Mouse (Mus musculus) myocyte (in vitro differentiated cells): Measurements from ENCODE around the gene Pcgf3. TPM values are rescaled to one million over a fixed set of nuclear protein-coding genes. Genes with fewer than 3 reads are reported as not detected.
A peak's percentile ranks its signal among the peaks of the same experiment; 100 is the strongest.

Experiments
- H3K27me3 ChIP-seq: one replicate; pipeline ENCODE4 v1.6.1; 2011; ENCODE audit not compliant: control insufficient read depth, insufficient read depth, insufficient read length
- H3K36me3 ChIP-seq: one replicate; pipeline ENCODE4 v1.6.1; 2011; ENCODE audit not compliant: control insufficient read depth, insufficient read depth
- H3K4me2 ChIP-seq: one replicate; pipeline ENCODE4 v1.6.1; 2011; ENCODE audit warnings: low read depth, control low read depth
- H3K4me3 ChIP-seq: one replicate; pipeline ENCODE4 v1.5.1; 2011; ENCODE audit warnings: mild to moderate bottlenecking, control low read depth, moderate library complexity
- H3K79me2 ChIP-seq: one replicate; pipeline ENCODE4 v1.6.1; 2011; ENCODE audit not compliant: control insufficient read depth, insufficient read depth
- H3ac ChIP-seq: one replicate; pipeline ENCODE4 v1.6.1; 2011; ENCODE audit not compliant: control insufficient read depth, insufficient read length
- CEBPB ChIP-seq: IDR thresholded peaks from 2 replicates; pipeline ENCODE4 v1.6.1; 2011; ENCODE audit warnings: mild to moderate bottlenecking, moderate library complexity; ENCODE audit not compliant: poor library complexity, insufficient read depth, severe bottlenecking
- E2F4 ChIP-seq: IDR thresholded peaks from one replicate; pipeline ENCODE4 v1.6.1; 2011; ENCODE audit warnings: mild to moderate bottlenecking, control low read depth, moderate library complexity; ENCODE audit not compliant: insufficient read depth
- MAX ChIP-seq: IDR thresholded peaks from one replicate; pipeline ENCODE4 v1.6.1; 2011; ENCODE audit warnings: low read depth, mild to moderate bottlenecking, control low read depth
- MYOD1 ChIP-seq, 3 experiments: IDR thresholded peaks; one replicate each; pipeline ENCODE4 v1.6.1; 2011; ENCODE audit warnings: control low read depth in 2 of 3, low read depth in 2 of 3, mild to moderate bottlenecking in 2 of 3, moderate library complexity in 1 of 3; ENCODE audit not compliant: insufficient read length in 2 of 3, control insufficient read depth in 1 of 3
- MYOG ChIP-seq, 3 experiments: IDR thresholded peaks; one replicate each; pipeline ENCODE4 v1.6.1; 2011; ENCODE audit warnings: control low read depth in 2 of 3, low read depth in 2 of 3, mild to moderate bottlenecking in 2 of 3; ENCODE audit not compliant: insufficient read length in 2 of 3, control insufficient read depth in 1 of 3, insufficient read depth in 1 of 3
- POLR2A ChIP-seq: IDR thresholded peaks from one replicate; pipeline ENCODE4 v1.6.1; 2011; ENCODE audit warnings: low read depth, mild to moderate bottlenecking, control low read depth, moderate library complexity; ENCODE audit not compliant: insufficient read length
- POLR2AphosphoS2 ChIP-seq: IDR thresholded peaks from one replicate; pipeline ENCODE4 v1.6.1; 2011; ENCODE audit warnings: low read depth, control low read depth; ENCODE audit not compliant: insufficient read length
- REST ChIP-seq: IDR thresholded peaks from one replicate; pipeline ENCODE4 v1.6.1; 2011; ENCODE audit warnings: mild to moderate bottlenecking, control low read depth, moderate library complexity; ENCODE audit not compliant: insufficient read depth, insufficient read length
- SRF ChIP-seq: IDR thresholded peaks from one replicate; pipeline ENCODE4 v1.6.1; 2011; ENCODE audit warnings: low read depth; ENCODE audit not compliant: control insufficient read depth, insufficient read length
- TCF12 ChIP-seq: IDR thresholded peaks from one replicate; pipeline ENCODE4 v1.6.1; 2011; ENCODE audit warnings: mild to moderate bottlenecking, control low read depth; ENCODE audit not compliant: poor library complexity, insufficient read depth, severe bottlenecking
- TCF3 ChIP-seq: IDR thresholded peaks from one replicate; pipeline ENCODE4 v1.6.1; 2011; ENCODE audit warnings: low read depth, control low read depth; ENCODE audit not compliant: insufficient read length
- USF1 ChIP-seq: IDR thresholded peaks from one replicate; pipeline ENCODE4 v1.6.1; 2011; ENCODE audit warnings: low read depth, mild to moderate bottlenecking, control low read depth, moderate library complexity
- polyA plus RNA-seq: library from polyadenylated mRNA; unstranded; fragments of >200 nt; fragmentation: generic; extraction: Trizol; gene quantifications from one replicate; pipeline ENCODE4 v1.2.1, GENCODE M21; 2012; ENCODE audit warnings: missing spikeins

Gene Pcgf3
- polyA plus RNA-seq, 1 experiment: 19.7 TPM

GRCm38 (mm10) chr5:108448785-108449668 is 12.0 kb upstream of the Pcgf3 start, which contains the start of gene Mfsd7a:
Gene Mfsd7a (minus strand): TSS chr5:108448891.
- TF ChIP-seq MYOG (IDR thresholded peaks at IDR 0.05; ENCODE audit: control insufficient read depth in 1 of 3, insufficient read depth in 1 of 3, insufficient read length in 2 of 3, low read depth in 2 of 3) (peak in 1 of 3 experiments; percentile 36), POLR2A (peak; percentile 75), TCF12 (no peak), SRF (no peak), REST (no peak), POLR2AphosphoS2 (peak; percentile 72), USF1 (no peak)
- H3K36me3 ChIP-seq: no peaks in the 10 kb centered on the region
- no peaks in the 10 kb centered on the region for H3K79me2 ChIP-seq
- H3ac ChIP-seq: no peak within 1 kb of the TSS
- peak within 1 kb of the TSS; percentile 79 for H3K4me2 ChIP-seq
- H3K27me3 ChIP-seq: no peaks in the 10 kb centered on the region
- H3K4me3 ChIP-seq: peak within 1 kb of the TSS; percentile 31

- Histone ChIP-seq H3ac (no peak overlapping the region), H3K4me3 (no peak overlapping the region), H3K79me2 (no peaks in the 10 kb centered on the region), H3K4me2 (no peak overlapping the region), H3K36me3 (no peaks in the 10 kb centered on the region), H3K27me3 (no peaks in the 10 kb centered on the region)
- TF ChIP-seq CEBPB (no peak), USF1 (no peak), POLR2A (no peak), MYOD1 (IDR thresholded peaks at IDR 0.05; ENCODE audit: control insufficient read depth in 1 of 3, insufficient read length in 2 of 3, low read depth in 2 of 3) (no peak), TCF12 (no peak), E2F4 (no peak), TCF3 (no peak), MYOG (IDR thresholded peaks at IDR 0.05; ENCODE audit: control insufficient read depth in 1 of 3, insufficient read depth in 1 of 3, insufficient read length in 2 of 3, low read depth in 2 of 3) (no peak), SRF (no peak), POLR2AphosphoS2 (no peak), REST (no peak), MAX (no peak)
Measured at GRCm38 (mm10) chr5:108450837-108451540, 10.0 kb upstream of the Pcgf3 start.

- no peak overlapping the region for H3K4me2 ChIP-seq
Measured at GRCm38 (mm10) chr5:108451611-108452010, 9.4 kb upstream of the Pcgf3 start.

GRCm38 (mm10) chr5:108452422-108452821 is 8.6 kb upstream of the Pcgf3 start:
- Histone ChIP-seq H3K4me2 (no peak overlapping the region), H3K36me3 (no peaks in the 10 kb centered on the region), H3K4me3 (no peak overlapping the region), H3K79me2 (no peaks in the 10 kb centered on the region), H3K27me3 (no peaks in the 10 kb centered on the region), H3ac (no peak overlapping the region)
- TF ChIP-seq REST (no peak), POLR2A (no peak), USF1 (no peak), TCF3 (peak; percentile 57), MYOG (IDR thresholded peaks at IDR 0.05; ENCODE audit: control insufficient read depth in 1 of 3, insufficient read depth in 1 of 3, insufficient read length in 2 of 3, low read depth in 2 of 3) (peak; percentile 67 to 95 (median 91)), TCF12 (peak; percentile 85), POLR2AphosphoS2 (no peak), MYOD1 (IDR thresholded peaks at IDR 0.05; ENCODE audit: control insufficient read depth in 1 of 3, insufficient read length in 2 of 3, low read depth in 2 of 3) (peak; percentile 61 to 88 (median 63))

More at GRCm38 (mm10) chr5:108451611-108452010, 9.4 kb upstream of the Pcgf3 start:
- H3K36me3 ChIP-seq: no peaks in the 10 kb centered on the region
- H3K27me3 ChIP-seq: no peaks in the 10 kb centered on the region
- no peak overlapping the region for H3ac ChIP-seq
- TF ChIP-seq MYOD1 (IDR thresholded peaks at IDR 0.05; ENCODE audit: control insufficient read depth in 1 of 3, insufficient read length in 2 of 3, low read depth in 2 of 3) (no peak), REST (no peak), POLR2AphosphoS2 (no peak), TCF3 (no peak), POLR2A (no peak), SRF (no peak), CEBPB (no peak), MYOG (IDR thresholded peaks at IDR 0.05; ENCODE audit: control insufficient read depth in 1 of 3, insufficient read depth in 1 of 3, insufficient read length in 2 of 3, low read depth in 2 of 3) (no peak), TCF12 (no peak), USF1 (no peak), E2F4 (no peak)
- H3K4me3 ChIP-seq: no peak overlapping the region
- H3K79me2 ChIP-seq: no peaks in the 10 kb centered on the region
